In the genomic region with DNA sequence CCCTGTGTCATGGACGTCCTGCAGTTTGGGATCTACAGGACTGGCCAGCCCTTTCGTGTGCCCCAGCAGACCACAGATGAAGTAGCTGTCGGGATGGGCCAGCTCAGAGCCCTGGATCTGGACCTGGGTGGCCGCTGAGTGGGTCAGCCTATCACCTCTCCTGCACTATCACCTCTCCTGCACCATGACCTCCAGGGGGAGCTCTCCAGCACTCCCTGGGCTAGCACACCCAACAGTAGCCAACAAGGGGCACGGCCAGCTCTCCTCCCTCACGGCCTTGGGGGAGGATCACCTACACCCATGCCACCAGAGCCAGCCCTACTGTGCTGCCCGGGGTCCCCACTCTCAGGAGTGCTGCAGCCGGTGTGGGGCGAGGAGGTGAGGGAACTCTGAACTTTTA, we compare ENCODE assay signal across 11 mouse cellular contexts. TPM values are rescaled to one million over a fixed set of nuclear protein-coding genes. Genes with fewer than 3 reads are reported as not detected.
DNase-seq lines count a peak whose midpoint lies in the region; ATAC-seq and TF ChIP-seq lines count a peak whose summit lies in the region.
"Had no signal": no experiment of that assay in that cellular context is flagged by ENCODE, and none has a peak within 500 bp of the region (broad histone marks: within the 10 kb centered on the region; RNA-seq: fewer than 3 reads in every experiment).

No protein-coding gene starts in this region.

- 66% methylated on average over 9 of the region's 9 CpGs for WGBS in limb, embryonic 15.5 days
- 71% methylated on average over 9 of the region's 9 CpGs for WGBS in limb, embryonic 10.5 days
- WGBS in bone marrow, adult 2 months: 66% methylated on average over 9 of the region's 9 CpGs

- H3K4me3 ChIP-seq in limb, embryonic 15.5 days: no peak overlapping the region
- no peak overlapping the region for H3K4me3 ChIP-seq in limb, embryonic 10.5 days
- no peak overlapping the region for H3K4me3 ChIP-seq in ES-Bruce4 (ENCODE audit: low read depth, low read length)
- H3K4me3 ChIP-seq in bone marrow, adult 2 months (replicated peaks; ENCODE audit: control insufficient read depth, low read depth, low read length): no peak overlapping the region

- DNase-seq in limb, embryonic 10.5 days (ENCODE audit: low spot score): no peak
- peak; percentile 10 for DNase-seq in thymus, postnatal 0 days (ENCODE audit: low spot score)
- DNase-seq in c-Kit-positive CD71-positive TER-119-positive erythroid progenitor cells, embryonic 14.5 days (ENCODE audit: low spot score): no peak
- no peak for DNase-seq in frontal cortex, postnatal 25 days (ENCODE audit: low spot score in 2 of 2)
- DNase-seq: right cerebral cortex, postnatal 4 days had no signal

- TF ChIP-seq EP300 in ES-Bruce4 (IDR thresholded peaks at IDR 0.05; ENCODE audit: insufficient read depth, low read depth, low read length): no peak

- H3K4me1 ChIP-seq in limb, embryonic 15.5 days: peaks cover 3% of the 10 kb centered on the region; the same call in 1 of the 2 replicates
- peaks cover 10% of the 10 kb centered on the region for H3K4me1 ChIP-seq in limb, embryonic 10.5 days
- no peaks in the 10 kb centered on the region for H3K4me1 ChIP-seq in ES-Bruce4 (ENCODE audit: control insufficient read depth, insufficient read depth, low read length)
- H3K4me1 ChIP-seq in bone marrow, adult 2 months (ENCODE audit: control insufficient read depth, insufficient read depth, low read length): no peaks in the 10 kb centered on the region

- no peaks in the 10 kb centered on the region for H3K36me3 ChIP-seq in limb, embryonic 15.5 days
- no peaks in the 10 kb centered on the region for H3K36me3 ChIP-seq in limb, embryonic 10.5 days
- no peaks in the 10 kb centered on the region for H3K36me3 ChIP-seq in ES-Bruce4 (ENCODE audit: control insufficient read depth, insufficient read depth, low read length, poor library complexity, severe bottlenecking)

- no peak overlapping the region for H3K4me2 ChIP-seq in limb, embryonic 15.5 days
- H3K4me2 ChIP-seq: heart, embryonic 11.5 days; hindbrain, embryonic 14.5 days had no signal

- no peak overlapping the region for H3K27ac ChIP-seq in limb, embryonic 15.5 days
- H3K27ac ChIP-seq in limb, embryonic 10.5 days: no peak overlapping the region
- no peak overlapping the region for H3K27ac ChIP-seq in ES-Bruce4 (ENCODE audit: insufficient read depth, low read length)
- no peak overlapping the region for H3K27ac ChIP-seq in bone marrow, adult 2 months (ENCODE audit: control insufficient read depth, insufficient read depth, low read depth, low read length, poor library complexity)
- H3K27ac ChIP-seq: hindbrain, embryonic 14.5 days had no signal

- H3K27me3 ChIP-seq in limb, embryonic 15.5 days: peaks cover 23% of the 10 kb centered on the region; the same call in 1 of the 2 replicates
- peaks cover 46% of the 10 kb centered on the region for H3K27me3 ChIP-seq in limb, embryonic 10.5 days (ENCODE audit: low read depth, poor library complexity, severe bottlenecking)
- no peaks in the 10 kb centered on the region; the same call in 1 of the 2 replicates for H3K27me3 ChIP-seq in ES-Bruce4 (ENCODE audit: control insufficient read depth, insufficient read depth, low read length, poor library complexity, severe bottlenecking)

- no peaks in the 10 kb centered on the region for H3K9me3 ChIP-seq in limb, embryonic 15.5 days
- no peaks in the 10 kb centered on the region for H3K9me3 ChIP-seq in limb, embryonic 10.5 days (replicated peaks)
- H3K9me3 ChIP-seq in ES-Bruce4 (replicated peaks; ENCODE audit: control insufficient read depth, insufficient read depth, low read length, poor library complexity, severe bottlenecking): no peaks in the 10 kb centered on the region

- no peak for TF ChIP-seq POLR2A in ES-Bruce4 (IDR thresholded peaks at IDR 0.05; ENCODE audit: insufficient read depth, low read length)
- TF ChIP-seq POLR2A in bone marrow, adult 2 months (IDR thresholded peaks at IDR 0.05; ENCODE audit: borderline replicate concordance, control insufficient read depth, low read depth, low read length): no peak

- ATAC-seq in limb, embryonic 15.5 days (ENCODE audit: insufficient number of reproducible peaks, low FRiP score, low TSS enrichment, low read depth): peak; percentile 13; the same call in 1 of the 2 replicates
- ATAC-seq: midbrain, embryonic 16.5 days had no signal

- H3K9ac ChIP-seq in limb, embryonic 15.5 days: no peak overlapping the region
- no peak overlapping the region for H3K9ac ChIP-seq in ES-Bruce4 (ENCODE audit: low read depth, poor library complexity, severe bottlenecking)
- H3K9ac ChIP-seq: hindbrain, embryonic 14.5 days had no signal

- peak; percentile 60 for TF ChIP-seq CTCF in ES-Bruce4 (IDR thresholded peaks at IDR 0.05; ENCODE audit: low read depth, low read length)
- peak; percentile 44 for TF ChIP-seq CTCF in bone marrow, adult 2 months (IDR thresholded peaks at IDR 0.05; ENCODE audit: control insufficient read depth, insufficient read depth, low read length)

RNA-seq across cellular contexts. Expression of gene Foxf1, which starts 36.7 kb away (rescaled TPM):
- polyA plus RNA-seq in limb, embryonic 15.5 days (2015; fragmentation: Nextera tagmentation; extraction: Ambion mirVana): 0.22 and 0.37 TPM in 2 replicates
- polyA plus RNA-seq in limb, embryonic 10.5 days (2016; fragmentation: Nextera tagmentation; extraction: Ambion mirVana): 0.48 and 4.4 TPM in 2 replicates
- 0.33 TPM in 1 of 2 replicates, not detected in the other for polyA plus RNA-seq in ES-Bruce4 (2011; ENCODE audit: insufficient read depth, insufficient read length, low read depth, missing spikeins)
- 0.54 TPM in 1 of 2 replicates, not detected in the other for polyA plus RNA-seq in bone marrow, adult 2 months (2011; ENCODE audit: insufficient read depth, insufficient read length, low replicate concordance, missing spikeins)
- 0.12 and 0.16 TPM in 2 replicates for polyA plus RNA-seq in thymus, postnatal 0 days (2015; fragmentation: Nextera tagmentation; extraction: Ambion mirVana)
